Mouse (Mus musculus): ENCODE results near the gene Grb2. TPM values are rescaled to one million over a fixed set of nuclear protein-coding genes. Genes with fewer than 3 reads are reported as not detected.

Gene Grb2
- polyA plus RNA-seq, 1 experiment from 2014 or later: 113 TPM

GRCm38 (mm10) chr11:115685954-115686353 is 22.4 kb downstream of the Grb2 start:
- ATAC-seq (ENCODE audit: low FRiP score, low TSS enrichment) (no peak), DNase-seq (no peak)
- Histone ChIP-seq H3K27me3 (ENCODE audit: control insufficient read depth, insufficient read depth, low read length) (no peaks in the 10 kb centered on the region), H3K4me3 (replicated peaks; ENCODE audit: low read depth, low read length) (no peak overlapping the region), H3K4me1 (ENCODE audit: control insufficient read depth, insufficient read depth, low read length) (no peaks in the 10 kb centered on the region), H3K9me3 (ENCODE audit: control insufficient read depth, low read length) (no peaks in the 10 kb centered on the region), H3K27ac (replicated peaks; ENCODE audit: low read depth, low read length) (no peak overlapping the region), H3K9ac (replicated peaks; ENCODE audit: low read length) (no peak overlapping the region), H3K36me3 (ENCODE audit: control insufficient read depth, insufficient read depth, low read length) (peaks cover 15% of the 10 kb centered on the region), H3K4me2 (ENCODE audit: low read length) (no peak overlapping the region)
- 88% methylated on average over 7 of the region's 7 CpGs for WGBS

- DNase-seq (no peak), ATAC-seq (ENCODE audit: low FRiP score, low TSS enrichment) (no peak)
- H3K4me3 ChIP-seq (replicated peaks; ENCODE audit: low read depth, low read length): no peak overlapping the region
- no peak overlapping the region for H3K9ac ChIP-seq (replicated peaks; ENCODE audit: low read length)
- H3K4me2 ChIP-seq (ENCODE audit: low read length): no peak overlapping the region
- no peaks in the 10 kb centered on the region for H3K27me3 ChIP-seq (ENCODE audit: control insufficient read depth, insufficient read depth, low read length)
- 97% methylated on average over 6 of the region's 6 CpGs for WGBS
- H3K9me3 ChIP-seq (ENCODE audit: control insufficient read depth, low read length): no peaks in the 10 kb centered on the region
- H3K27ac ChIP-seq (replicated peaks; ENCODE audit: low read depth, low read length): no peak overlapping the region
- peaks cover 15% of the 10 kb centered on the region for H3K36me3 ChIP-seq (ENCODE audit: control insufficient read depth, insufficient read depth, low read length)
- no peaks in the 10 kb centered on the region for H3K4me1 ChIP-seq (ENCODE audit: control insufficient read depth, insufficient read depth, low read length)
These were observed 23.5 kb downstream of the Grb2 start for GRCm38 (mm10) chr11:115684877-115685276.

- H3K27me3 ChIP-seq (ENCODE audit: control insufficient read depth, insufficient read depth, low read length): no peaks in the 10 kb centered on the region
- H3K9ac ChIP-seq (replicated peaks; ENCODE audit: low read length): no peak overlapping the region
- DNase-seq (no peak), ATAC-seq (ENCODE audit: low FRiP score, low TSS enrichment) (no peak)
- no peaks in the 10 kb centered on the region for H3K4me1 ChIP-seq (ENCODE audit: control insufficient read depth, insufficient read depth, low read length)
- no peak overlapping the region for H3K4me2 ChIP-seq (ENCODE audit: low read length)
- H3K27ac ChIP-seq (replicated peaks; ENCODE audit: low read depth, low read length): no peak overlapping the region
- H3K9me3 ChIP-seq (ENCODE audit: control insufficient read depth, low read length): no peaks in the 10 kb centered on the region
- H3K36me3 ChIP-seq (ENCODE audit: control insufficient read depth, insufficient read depth, low read length): peaks cover 12% of the 10 kb centered on the region
- H3K4me3 ChIP-seq (replicated peaks; ENCODE audit: low read depth, low read length): no peak overlapping the region
- 96% methylated on average over 5 of the region's 5 CpGs for WGBS
These were observed 25.1 kb downstream of the Grb2 start for GRCm38 (mm10) chr11:115683326-115683725.

- H3K36me3 ChIP-seq (ENCODE audit: control insufficient read depth, insufficient read depth, low read length): peaks cover 8% of the 10 kb centered on the region
- ATAC-seq (ENCODE audit: low FRiP score, low TSS enrichment) (no peak), DNase-seq (no peak)
- H3K4me3 ChIP-seq (replicated peaks; ENCODE audit: low read depth, low read length): no peak overlapping the region
- no peaks in the 10 kb centered on the region for H3K9me3 ChIP-seq (ENCODE audit: control insufficient read depth, low read length)
- no peaks in the 10 kb centered on the region for H3K27me3 ChIP-seq (ENCODE audit: control insufficient read depth, insufficient read depth, low read length)
- 95% methylated on average over 3 of the region's 3 CpGs for WGBS
- H3K9ac ChIP-seq (replicated peaks; ENCODE audit: low read length): no peak overlapping the region
- no peak overlapping the region for H3K27ac ChIP-seq (replicated peaks; ENCODE audit: low read depth, low read length)
- no peak overlapping the region for H3K4me2 ChIP-seq (ENCODE audit: low read length)
- no peaks in the 10 kb centered on the region for H3K4me1 ChIP-seq (ENCODE audit: control insufficient read depth, insufficient read depth, low read length)
These were observed 26.0 kb downstream of the Grb2 start for GRCm38 (mm10) chr11:115682411-115682810.

GRCm38 (mm10) chr11:115679554-115680238 is 28.7 kb downstream of the Grb2 start:
- 95% methylated on average over 9 of the region's 9 CpGs for WGBS
- H3K27me3 ChIP-seq (ENCODE audit: control insufficient read depth, insufficient read depth, low read length): no peaks in the 10 kb centered on the region
- H3K9me3 ChIP-seq (ENCODE audit: control insufficient read depth, low read length): no peaks in the 10 kb centered on the region
- ATAC-seq (ENCODE audit: low FRiP score, low TSS enrichment) (no peak), DNase-seq (no peak)
- no peaks in the 10 kb centered on the region for H3K4me1 ChIP-seq (ENCODE audit: control insufficient read depth, insufficient read depth, low read length)
- peaks cover 7% of the 10 kb centered on the region; the same call in 1 of the 2 replicates for H3K36me3 ChIP-seq (ENCODE audit: control insufficient read depth, insufficient read depth, low read length)
- H3K4me2 ChIP-seq (ENCODE audit: low read length): no peak overlapping the region
- H3K4me3 ChIP-seq (replicated peaks; ENCODE audit: low read depth, low read length): no peak overlapping the region
- no peak overlapping the region for H3K9ac ChIP-seq (replicated peaks; ENCODE audit: low read length)
- H3K27ac ChIP-seq (replicated peaks; ENCODE audit: low read depth, low read length): no peak overlapping the region

- DNase-seq (no peak), ATAC-seq (ENCODE audit: low FRiP score, low TSS enrichment) (no peak)
These were observed 29.5 kb downstream of the Grb2 start for GRCm38 (mm10) chr11:115678861-115679260.

GRCm38 (mm10) chr11:115677511-115677910 is 30.9 kb downstream of the Grb2 start:
- Histone ChIP-seq H3K9ac (replicated peaks; ENCODE audit: low read length) (no peak overlapping the region), H3K9me3 (ENCODE audit: control insufficient read depth, low read length) (no peaks in the 10 kb centered on the region), H3K4me3 (replicated peaks; ENCODE audit: low read depth, low read length) (no peak overlapping the region), H3K4me1 (ENCODE audit: control insufficient read depth, insufficient read depth, low read length) (no peaks in the 10 kb centered on the region), H3K27me3 (ENCODE audit: control insufficient read depth, insufficient read depth, low read length) (no peaks in the 10 kb centered on the region), H3K4me2 (ENCODE audit: low read length) (no peak overlapping the region), H3K27ac (replicated peaks; ENCODE audit: low read depth, low read length) (no peak overlapping the region), H3K36me3 (ENCODE audit: control insufficient read depth, insufficient read depth, low read length) (peaks cover 3% of the 10 kb centered on the region; the same call in 1 of the 2 replicates)
- 96% methylated on average over 3 of the region's 3 CpGs for whole genome bisulfite sequencing
- DNase-seq (no peak), ATAC-seq (ENCODE audit: low FRiP score, low TSS enrichment) (no peak)

More at GRCm38 (mm10) chr11:115678861-115679260, 29.5 kb downstream of the Grb2 start:
- no peak overlapping the region for H3K4me3 ChIP-seq (replicated peaks; ENCODE audit: low read depth, low read length)
- peaks cover 7% of the 10 kb centered on the region; the same call in 1 of the 2 replicates for H3K36me3 ChIP-seq (ENCODE audit: control insufficient read depth, insufficient read depth, low read length)
- no peaks in the 10 kb centered on the region for H3K27me3 ChIP-seq (ENCODE audit: control insufficient read depth, insufficient read depth, low read length)
- no peak overlapping the region for H3K9ac ChIP-seq (replicated peaks; ENCODE audit: low read length)
- no peak overlapping the region for H3K4me2 ChIP-seq (ENCODE audit: low read length)
- WGBS: 96% methylated on average over 6 of the region's 6 CpGs
- no peaks in the 10 kb centered on the region for H3K4me1 ChIP-seq (ENCODE audit: control insufficient read depth, insufficient read depth, low read length)
- no peak overlapping the region for H3K27ac ChIP-seq (replicated peaks; ENCODE audit: low read depth, low read length)
- no peaks in the 10 kb centered on the region for H3K9me3 ChIP-seq (ENCODE audit: control insufficient read depth, low read length)

GRCm38 (mm10) chr11:115676738-115677137 is 31.7 kb downstream of the Grb2 start:
- no peak overlapping the region for H3K9ac ChIP-seq (replicated peaks; ENCODE audit: low read length)
- H3K9me3 ChIP-seq (ENCODE audit: control insufficient read depth, low read length): no peaks in the 10 kb centered on the region
- H3K27ac ChIP-seq (replicated peaks; ENCODE audit: low read depth, low read length): no peak overlapping the region
- no peaks in the 10 kb centered on the region for H3K4me1 ChIP-seq (ENCODE audit: control insufficient read depth, insufficient read depth, low read length)
- 94% methylated on average over 8 of the region's 8 CpGs for WGBS
- ATAC-seq (ENCODE audit: low FRiP score, low TSS enrichment) (no peak), DNase-seq (no peak)
- H3K4me2 ChIP-seq (ENCODE audit: low read length): no peak overlapping the region
- H3K4me3 ChIP-seq (replicated peaks; ENCODE audit: low read depth, low read length): no peak overlapping the region
- 0 out of 2 replicates have a peak, but pooled peaks cover 3% of the 10 kb centered on the region for H3K36me3 ChIP-seq (ENCODE audit: control insufficient read depth, insufficient read depth, low read length)
- no peaks in the 10 kb centered on the region for H3K27me3 ChIP-seq (ENCODE audit: control insufficient read depth, insufficient read depth, low read length)

GRCm38 (mm10) chr11:115674235-115674865 is 34.0 kb downstream of the Grb2 start:
- H3K9ac ChIP-seq (replicated peaks; ENCODE audit: low read length): no peak overlapping the region
- 0 out of 2 replicates have a peak, but pooled peaks cover 3% of the 10 kb centered on the region for H3K36me3 ChIP-seq (ENCODE audit: control insufficient read depth, insufficient read depth, low read length)
- no peaks in the 10 kb centered on the region for H3K9me3 ChIP-seq (ENCODE audit: control insufficient read depth, low read length)
- H3K27ac ChIP-seq (replicated peaks; ENCODE audit: low read depth, low read length): no peak overlapping the region
- no peak overlapping the region for H3K4me3 ChIP-seq (replicated peaks; ENCODE audit: low read depth, low read length)
- H3K27me3 ChIP-seq (ENCODE audit: control insufficient read depth, insufficient read depth, low read length): no peaks in the 10 kb centered on the region
- DNase-seq (no peak), ATAC-seq (ENCODE audit: low FRiP score, low TSS enrichment) (no peak)
- no peak overlapping the region for H3K4me2 ChIP-seq (ENCODE audit: low read length)
- 56% methylated on average over 9 of the region's 9 CpGs for WGBS
- H3K4me1 ChIP-seq (ENCODE audit: control insufficient read depth, insufficient read depth, low read length): no peaks in the 10 kb centered on the region
